In genomic region chr3:51611972-51612371, GRCm38 (mm10) we compare ENCODE assay signal across 7 mouse cellular contexts. TPM values are rescaled to one million over a fixed set of nuclear protein-coding genes. Genes with fewer than 3 reads are reported as not detected.
DNase-seq lines count a peak whose midpoint lies in the region; ATAC-seq and TF ChIP-seq lines count a peak whose summit lies in the region.

No protein-coding gene starts in this region.

- ATAC-seq in forebrain, embryonic 13.5 days, result no peak
- peak; percentile 65 for ATAC-seq in heart, embryonic 16.5 days (replicated peaks; ENCODE audit: extremely low read depth, insufficient read depth, low FRiP score)
- ATAC-seq in lung, postnatal 0 days, result peak; percentile 90

- 0 out of 2 replicates have a peak overlapping the region, but pooled peaks have one; percentile 8 for H3K4me2 ChIP-seq in forebrain, embryonic 13.5 days
- H3K4me2 ChIP-seq in heart, embryonic 16.5 days (ENCODE audit: low read depth, low read length), result no peak overlapping the region
- no peak overlapping the region for H3K4me2 ChIP-seq in lung, postnatal 0 days (replicated peaks; ENCODE audit: low read depth, low read length)

- TF ChIP-seq EP300 in lung, postnatal 0 days (IDR thresholded peaks at IDR 0.05), result no peak

- 12% methylated on average over 6 of the region's 6 CpGs for WGBS in forebrain, embryonic 13.5 days
- 5% methylated on average over 6 of the region's 6 CpGs for WGBS in heart, embryonic 16.5 days
- WGBS in lung, postnatal 0 days, result 7% methylated on average over 6 of the region's 6 CpGs

- H3K36me3 ChIP-seq in forebrain, embryonic 13.5 days (ENCODE audit: poor library complexity, severe bottlenecking), result no peaks in the 10 kb centered on the region
- H3K36me3 ChIP-seq in heart, embryonic 16.5 days (ENCODE audit: control insufficient read depth, insufficient read depth), result no peaks in the 10 kb centered on the region
- no peaks in the 10 kb centered on the region for H3K36me3 ChIP-seq in lung, postnatal 0 days (ENCODE audit: insufficient read depth, low read length)

- peak; percentile 73 for TF ChIP-seq CTCF in lung, postnatal 0 days (IDR thresholded peaks at IDR 0.05)

- no peak overlapping the region for H3K9ac ChIP-seq in forebrain, embryonic 13.5 days
- H3K9ac ChIP-seq in heart, embryonic 16.5 days (ENCODE audit: low read length), result no peak overlapping the region
- no peak overlapping the region for H3K9ac ChIP-seq in lung, postnatal 0 days (replicated peaks; ENCODE audit: low read depth)

- no peaks in the 10 kb centered on the region for H3K27me3 ChIP-seq in forebrain, embryonic 13.5 days
- no peaks in the 10 kb centered on the region for H3K27me3 ChIP-seq in heart, embryonic 16.5 days (ENCODE audit: control insufficient read depth, insufficient read depth, low read length)
- H3K27me3 ChIP-seq in lung, postnatal 0 days (replicated peaks; ENCODE audit: insufficient read depth, low read length), result no peaks in the 10 kb centered on the region

- H3K4me1 ChIP-seq in forebrain, embryonic 13.5 days, result no peaks in the 10 kb centered on the region
- peaks cover 5% of the 10 kb centered on the region; the same call in 1 of the 2 replicates for H3K4me1 ChIP-seq in heart, embryonic 16.5 days (ENCODE audit: control insufficient read depth, insufficient read depth, low read length)
- no peaks in the 10 kb centered on the region for H3K4me1 ChIP-seq in lung, postnatal 0 days (ENCODE audit: insufficient read depth, low read depth, low read length)

- no peak overlapping the region for H3K27ac ChIP-seq in forebrain, embryonic 13.5 days
- no peak overlapping the region for H3K27ac ChIP-seq in heart, embryonic 16.5 days (ENCODE audit: low read length)
- H3K27ac ChIP-seq in lung, postnatal 0 days (ENCODE audit: low read length), result no peak overlapping the region

- H3K9me3 ChIP-seq in forebrain, embryonic 13.5 days (replicated peaks), result no peaks in the 10 kb centered on the region
- peaks cover 4% of the 10 kb centered on the region for H3K9me3 ChIP-seq in heart, embryonic 16.5 days (replicated peaks; ENCODE audit: control insufficient read depth, low read length)
- no peaks in the 10 kb centered on the region for H3K9me3 ChIP-seq in lung, postnatal 0 days (ENCODE audit: low read length)

- no peak overlapping the region for H3K4me3 ChIP-seq in forebrain, embryonic 13.5 days
- H3K4me3 ChIP-seq in heart, embryonic 16.5 days (ENCODE audit: low read length), result no peak overlapping the region
- H3K4me3 ChIP-seq in lung, postnatal 0 days (ENCODE audit: low read depth, low read length), result no peak overlapping the region

- peak; percentile 46 for DNase-seq in R1 (ENCODE audit: low read depth, low spot score)
- peak; percentile 31 for DNase-seq in c-Kit-positive CD71-positive TER-119-positive erythroid progenitor cells, embryonic 14.5 days (ENCODE audit: low spot score)
- DNase-seq in kidney, postnatal 14 days, result peak; percentile 80
- DNase-seq in lung, postnatal 0 days (ENCODE audit: low spot score), result peak; percentile 80
- DNase-seq in right cerebral cortex, postnatal 10 days (ENCODE audit: low spot score in 2 of 2), result peak; percentile 66 to 70

RNA-seq across cellular contexts. Expression of gene Mgst2, which starts 48.2 kb away (rescaled TPM):
- 0.37 and 0.96 TPM in 2 replicates for polyA plus RNA-seq in forebrain, embryonic 13.5 days (2015; fragmentation: Nextera tagmentation; extraction: Ambion mirVana)
- 8.6 and 13.8 TPM in 2 replicates for polyA plus RNA-seq in heart, embryonic 16.5 days (2015; fragmentation: Nextera tagmentation; extraction: Ambion mirVana)
- 6.7 and 8.6 TPM in 2 replicates for polyA plus RNA-seq in lung, postnatal 0 days (2015; fragmentation: Nextera tagmentation; extraction: Ambion mirVana)

RNA-seq across cellular contexts. Expression of gene Setd7, which starts 51.3 kb away (rescaled TPM):
- 5.1 TPM in 2 replicates for polyA plus RNA-seq in forebrain, embryonic 13.5 days (2015; fragmentation: Nextera tagmentation; extraction: Ambion mirVana)
- polyA plus RNA-seq in heart, embryonic 16.5 days (2015; fragmentation: Nextera tagmentation; extraction: Ambion mirVana), result 4.5 and 5.0 TPM in 2 replicates
- 2.1 TPM in 2 replicates for polyA plus RNA-seq in lung, postnatal 0 days (2015; fragmentation: Nextera tagmentation; extraction: Ambion mirVana)
